Comparison of ENCODE assay signal across 8 mouse cellular contexts in the genomic region with DNA sequence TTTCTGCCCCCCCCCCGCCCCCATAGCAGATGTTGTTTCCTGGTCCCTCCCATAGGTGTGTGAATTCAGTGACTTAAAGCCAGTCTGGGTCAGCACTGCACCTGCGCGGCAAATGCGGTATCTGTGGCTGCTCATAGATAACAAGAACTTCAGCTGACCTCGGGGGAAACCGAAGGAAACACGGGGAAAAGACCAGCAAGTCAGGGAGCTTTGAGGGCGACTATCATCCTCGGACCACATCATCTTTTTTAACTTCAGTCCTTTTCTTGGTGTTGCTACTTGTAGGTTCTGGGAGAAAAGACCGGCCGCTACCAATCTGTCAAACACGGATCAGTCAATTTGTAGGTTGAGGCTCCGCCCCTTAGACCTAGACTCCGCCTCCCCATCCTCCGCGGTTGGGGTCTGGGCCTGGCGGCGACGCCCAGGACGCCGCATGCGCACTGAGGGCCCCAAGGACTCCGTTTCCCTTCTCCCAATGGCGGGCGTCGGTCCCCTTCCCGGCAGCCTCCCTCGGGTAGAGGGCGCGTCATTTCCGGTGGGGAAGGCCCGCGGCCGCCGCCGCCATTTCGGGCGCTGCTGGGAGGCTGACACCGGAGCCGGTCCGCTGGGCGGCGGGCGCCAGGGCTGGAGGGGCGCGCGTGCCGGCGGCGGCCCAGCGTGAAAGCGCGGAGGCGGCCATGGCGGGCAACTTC. TPM values are rescaled to one million over a fixed set of nuclear protein-coding genes. Genes with fewer than 3 reads are reported as not detected.
DNase-seq lines count a peak whose midpoint lies in the region; ATAC-seq and TF ChIP-seq lines count a peak whose summit lies in the region.

A gene (plus strand): TSS at position 513 of the 692 bp plus-strand sequence.

- peaks cover 0 to 7% of the 10 kb centered on the region in 2 experiments; a peak in 2 of 4 replicates for H3K4me1 ChIP-seq in ES-E14 (ENCODE audit: control insufficient read depth in 2 of 2, insufficient read depth in 2 of 2, low read length in 2 of 2, poor library complexity in 1 of 2)
- H3K4me1 ChIP-seq in forebrain, embryonic 16.5 days (replicated peaks; ENCODE audit: control insufficient read depth, insufficient read depth, low read length): peaks cover 13% of the 10 kb centered on the region
- H3K4me1 ChIP-seq in lung, embryonic 14.5 days (ENCODE audit: insufficient read depth): 0 out of 2 replicates have a peak, but pooled peaks cover 8% of the 10 kb centered on the region
- peaks cover 2% of the 10 kb centered on the region; the same call in 1 of the 2 replicates for H3K4me1 ChIP-seq in olfactory bulb, adult 2 months (ENCODE audit: control insufficient read depth, insufficient read depth, low read length)
- no peaks in the 10 kb centered on the region for H3K4me1 ChIP-seq in thymus, adult 2 months (replicated peaks; ENCODE audit: control insufficient read depth, insufficient read depth, low read length)

- no peaks in the 10 kb centered on the region for H3K27me3 ChIP-seq in forebrain, embryonic 16.5 days (replicated peaks; ENCODE audit: control insufficient read depth, insufficient read depth, low read length)
- no peaks in the 10 kb centered on the region for H3K27me3 ChIP-seq in lung, embryonic 14.5 days (ENCODE audit: insufficient read depth, low read length)
- no peaks in the 10 kb centered on the region for H3K27me3 ChIP-seq in thymus, adult 2 months (ENCODE audit: control insufficient read depth, insufficient read depth, low read length)

- H3K9ac ChIP-seq in ES-E14 (ENCODE audit: insufficient read depth, low read depth, low read length, poor library complexity, severe bottlenecking): peak within 1 kb of the TSS; percentile 99
- peak within 1 kb of the TSS; percentile 95 for H3K9ac ChIP-seq in forebrain, embryonic 16.5 days (replicated peaks; ENCODE audit: low read depth, low read length)
- H3K9ac ChIP-seq in lung, embryonic 14.5 days: peak within 1 kb of the TSS; percentile 96

- peaks cover 5% of the 10 kb centered on the region for H3K36me3 ChIP-seq in ES-E14 (ENCODE audit: control insufficient read depth, insufficient read depth, low read length, poor library complexity, severe bottlenecking)
- no peaks in the 10 kb centered on the region; the same call in 1 of the 2 replicates for H3K36me3 ChIP-seq in forebrain, embryonic 16.5 days (ENCODE audit: control insufficient read depth, insufficient read depth)
- peaks cover 10% of the 10 kb centered on the region for H3K36me3 ChIP-seq in lung, embryonic 14.5 days (ENCODE audit: insufficient read depth)
- peaks cover 5% of the 10 kb centered on the region; the same call in 1 of the 2 replicates for H3K36me3 ChIP-seq in thymus, adult 2 months (ENCODE audit: control insufficient read depth, insufficient read depth, low read length)

- H3K4me2 ChIP-seq in forebrain, embryonic 16.5 days (ENCODE audit: low read length): peak within 1 kb of the TSS; percentile 85
- peak within 1 kb of the TSS; percentile 82 for H3K4me2 ChIP-seq in lung, embryonic 14.5 days

- WGBS in forebrain, embryonic 16.5 days: under 1% methylated on average over 55 of the region's 55 CpGs
- 0% methylated on average over 53 of the region's 55 CpGs for WGBS in lung, embryonic 14.5 days
- under 1% methylated on average over 55 of the region's 55 CpGs for WGBS in olfactory bulb, adult 2 months
- WGBS in thymus, adult 2 months: under 1% methylated on average over 55 of the region's 55 CpGs

- TF ChIP-seq CTCF in layer of hippocampus, adult 2 months (conservative IDR thresholded peaks at IDR 0.05): no peak
- TF ChIP-seq CTCF in lung, embryonic 14.5 days (IDR thresholded peaks at IDR 0.05; ENCODE audit: low read depth): no peak
- no peak for TF ChIP-seq CTCF in olfactory bulb, adult 2 months (IDR thresholded peaks at IDR 0.05; ENCODE audit: insufficient read depth, low read depth, low read length)
- 0 out of 2 replicates have a peak, but pooled peaks have one; percentile 25 for TF ChIP-seq CTCF in thymus, adult 2 months (IDR thresholded peaks at IDR 0.05; ENCODE audit: borderline replicate concordance, control insufficient read depth, extremely low read depth, insufficient read depth, low read length, poor library complexity)

- peak; percentile 99 for DNase-seq in ES-E14 (ENCODE audit: low read depth, low spot score)
- DNase-seq in cerebellum, adult 11-12 months: peak; percentile 98
- DNase-seq in heart, postnatal 36 days: peak; percentile 98
- peak; percentile 98 to 99 for DNase-seq in layer of hippocampus, adult 2 months (ENCODE audit: low spot score in 2 of 2)
- DNase-seq in lung, embryonic 14.5 days: peak; percentile 100
- peak; percentile 99 for DNase-seq in thymus, adult 2 months

- ATAC-seq in forebrain, embryonic 16.5 days: peak; percentile 99
- ATAC-seq in lung, embryonic 14.5 days (ENCODE audit: insufficient read depth): peak; percentile 97

- TF ChIP-seq POLR2A in olfactory bulb, adult 2 months (IDR thresholded peaks at IDR 0.05; ENCODE audit: insufficient read depth, low read depth, low read length): peak; percentile 94
- peak; percentile 98 for TF ChIP-seq POLR2A in thymus, adult 2 months (IDR thresholded peaks at IDR 0.05; ENCODE audit: control insufficient read depth, extremely low read depth, insufficient read depth, low read length, poor library complexity)

- peak within 1 kb of the TSS; percentile 88 to 99 for H3K4me3 ChIP-seq in ES-E14 (ENCODE audit: insufficient read depth in 1 of 2, low read depth in 1 of 2, low read length in 2 of 2, poor library complexity in 1 of 2, severe bottlenecking in 1 of 2)
- H3K4me3 ChIP-seq in forebrain, embryonic 16.5 days (replicated peaks; ENCODE audit: low read length): peak within 1 kb of the TSS; percentile 98
- peak within 1 kb of the TSS; percentile 71 for H3K4me3 ChIP-seq in layer of hippocampus, adult 2 months
- H3K4me3 ChIP-seq in lung, embryonic 14.5 days (ENCODE audit: low read depth, low read length): peak within 1 kb of the TSS; percentile 100
- peak within 1 kb of the TSS; percentile 95 for H3K4me3 ChIP-seq in olfactory bulb, adult 2 months (ENCODE audit: insufficient read depth, low read depth, low read length)
- H3K4me3 ChIP-seq in thymus, adult 2 months (ENCODE audit: control insufficient read depth, insufficient read depth, low read length): peak within 1 kb of the TSS; percentile 74

- peak within 1 kb of the TSS; percentile 94 for H3K27ac ChIP-seq in ES-E14 (ENCODE audit: insufficient read depth, low read depth, low read length, poor library complexity, severe bottlenecking)
- peak within 1 kb of the TSS; percentile 91 for H3K27ac ChIP-seq in forebrain, embryonic 16.5 days (ENCODE audit: low read length)
- peak within 1 kb of the TSS; percentile 96 for H3K27ac ChIP-seq in layer of hippocampus, adult 2 months
- peak within 1 kb of the TSS; percentile 94 for H3K27ac ChIP-seq in lung, embryonic 14.5 days (ENCODE audit: low read depth)
- peak within 1 kb of the TSS; percentile 83 for H3K27ac ChIP-seq in olfactory bulb, adult 2 months (ENCODE audit: insufficient read depth, low read depth, low read length)
- peak within 1 kb of the TSS; percentile 69 for H3K27ac ChIP-seq in thymus, adult 2 months (ENCODE audit: control insufficient read depth, insufficient read depth, low read length)

- intact Hi-C loops in heart, postnatal 36 days (cut with DNase I): loop anchor here (1.0 to 2.0 kb wide), 2 partner anchors 22 to 48 kb away; no protein-coding TSS in a partner anchor

- no peaks in the 10 kb centered on the region for H3K9me3 ChIP-seq in ES-E14 (ENCODE audit: control insufficient read depth, insufficient read depth, low read depth, low read length)
- H3K9me3 ChIP-seq in forebrain, embryonic 16.5 days (ENCODE audit: control insufficient read depth, low read length): no peaks in the 10 kb centered on the region
- H3K9me3 ChIP-seq in lung, embryonic 14.5 days (ENCODE audit: low read depth, low read length): no peaks in the 10 kb centered on the region

- in situ Hi-C loops in ES-E14 (cut with MboI; ENCODE audit: low sequenced_read_pairs in 2 of 2, unreplicated experiment in 2 of 2): no loop called here

TF ChIP-seq in ES-E14, 5 proteins besides CTCF, POLR2A, EP300 and RAD21:
- TF ChIP-seq ZC3H11A (IDR thresholded peaks at IDR 0.05; ENCODE audit: borderline replicate concordance, low read depth, low read length) (no peak), MAFK (IDR thresholded peaks at IDR 0.05; ENCODE audit: insufficient read depth, low read depth, low read length) (no peak), HCFC1 (IDR thresholded peaks at IDR 0.05; ENCODE audit: borderline replicate concordance, insufficient read depth, low read length) (peak; percentile 90), CHD2 (IDR thresholded peaks at IDR 0.05; ENCODE audit: low read depth, low read length) (no peak), ZNF384 (IDR thresholded peaks at IDR 0.05; ENCODE audit: low read depth, low read length) (no peak)

RNA-seq across cellular contexts. Expression of the gene that starts here (rescaled TPM):
- 68.1 and 71.3 TPM in 2 replicates for total RNA-seq in ES-E14 (2012; rRNA removed)
- 130 and 142 TPM in 2 replicates for polyA plus RNA-seq in forebrain, embryonic 16.5 days (2015; fragmentation: Nextera tagmentation; extraction: Ambion mirVana)
- total RNA-seq in heart, postnatal 36 days (2021): 10 to 100 TPM; 78.4 to 84.2 TPM
- total RNA-seq in layer of hippocampus, adult 2 months (2021): 100 to 1,000 TPM; 123 to 136 TPM
- polyA plus RNA-seq in lung, embryonic 14.5 days (2014; fragmentation: Nextera tagmentation; extraction: Ambion mirVana): 109 and 116 TPM in 2 replicates
- not detected in 2 replicates for polyA plus RNA-seq in olfactory bulb, adult 2 months (2012; ENCODE audit: insufficient read depth, insufficient read length, low replicate concordance, missing spikeins)
- 46.7 and 85.4 TPM in 2 replicates for polyA plus RNA-seq in thymus, adult 2 months (2012; rRNA removed)

Comparison
In these comparisons a context has a peak if more than half of its experiments do, and no peak if none do; other contexts are left out.
1. Peak in every context shown above with its lines: DNase-seq, ATAC-seq, H3K4me3 ChIP-seq and H3K27ac ChIP-seq.
2. RNA of the gene that starts here (polyA plus RNA-seq): 130 to 142 TPM in forebrain, embryonic 16.5 days, 109 to 116 TPM in lung, embryonic 14.5 days and 46.7 to 85.4 TPM in thymus, adult 2 months; not detected in olfactory bulb, adult 2 months; every median in the first group is over 10 times any median in the second.